Mouse (Mus musculus): ENCODE measurements around the gene Hoxa13.
A peak's percentile ranks its signal among the peaks of the same experiment; 100 is the strongest.

The Hoxa13 gene

GRCm38 (mm10) chr6:52222729-52223128, 38.0 kb downstream of the Hoxa13 start:
- peak; percentile 7 for DNase-seq (ENCODE audit: low spot score)

- DNase-seq (ENCODE audit: low spot score): no peak
Observed at GRCm38 (mm10) chr6:52221993-52222685, 38.5 kb downstream of the Hoxa13 start.

GRCm38 (mm10) chr6:52221337-52221992, 39.2 kb downstream of the Hoxa13 start, which contains the start of gene Hoxa7:
Gene Hoxa7 (minus strand): TSS chr6:52221854.
- peak; percentile 83 for DNase-seq (ENCODE audit: low spot score)

GRCm38 (mm10) chr6:52220865-52221310, 39.8 kb downstream of the Hoxa13 start:
- no peak for DNase-seq (ENCODE audit: low spot score)

GRCm38 (mm10) chr6:52220003-52220864, 40.4 kb downstream of the Hoxa13 start:
- DNase-seq (ENCODE audit: low spot score): peak; percentile 8

- peak; percentile 7 for DNase-seq (ENCODE audit: low spot score)
Observed at GRCm38 (mm10) chr6:52219234-52219942, 41.3 kb downstream of the Hoxa13 start.

GRCm38 (mm10) chr6:52218643-52219215, 42.0 kb downstream of the Hoxa13 start:
- DNase-seq (ENCODE audit: low spot score): no peak

GRCm38 (mm10) chr6:52217895-52218642, 42.6 kb downstream of the Hoxa13 start:
- DNase-seq (ENCODE audit: low spot score): peak; percentile 8

GRCm38 (mm10) chr6:52217459-52217768, 43.3 kb downstream of the Hoxa13 start:
- peak; percentile 55 for DNase-seq (ENCODE audit: low spot score)

GRCm38 (mm10) chr6:52216691-52217458, 43.8 kb downstream of the Hoxa13 start:
- DNase-seq (ENCODE audit: low spot score): peak; percentile 8

- DNase-seq (ENCODE audit: low spot score): peak; percentile 8
Observed at GRCm38 (mm10) chr6:52215771-52216535, 44.7 kb downstream of the Hoxa13 start.

- DNase-seq (ENCODE audit: low spot score): no peak
Observed at GRCm38 (mm10) chr6:52215070-52215469, 45.6 kb downstream of the Hoxa13 start.

GRCm38 (mm10) chr6:52214271-52214670, 46.4 kb downstream of the Hoxa13 start:
- no peak for DNase-seq (ENCODE audit: low spot score)

GRCm38 (mm10) chr6:52213119-52213986, 47.3 kb downstream of the Hoxa13 start, which contains the start of the genes Hoxa3 and Gm28308:
Gene Hoxa3 (minus strand): TSS chr6:52213336.
Gene Gm28308 (minus strand): TSS chr6:52213339.
- no peak for DNase-seq (ENCODE audit: low spot score)

GRCm38 (mm10) chr6:52212556-52213118, 48.0 kb downstream of the Hoxa13 start:
- DNase-seq (ENCODE audit: low spot score): no peak

- no peak for DNase-seq (ENCODE audit: low spot score)
Observed at GRCm38 (mm10) chr6:52211961-52212360, 48.7 kb downstream of the Hoxa13 start.

GRCm38 (mm10) chr6:52211170-52211935, 49.3 kb downstream of the Hoxa13 start:
- no peak for DNase-seq (ENCODE audit: low spot score)
